Mouse (Mus musculus): ENCODE data around the gene Mctp2.

DNA sequence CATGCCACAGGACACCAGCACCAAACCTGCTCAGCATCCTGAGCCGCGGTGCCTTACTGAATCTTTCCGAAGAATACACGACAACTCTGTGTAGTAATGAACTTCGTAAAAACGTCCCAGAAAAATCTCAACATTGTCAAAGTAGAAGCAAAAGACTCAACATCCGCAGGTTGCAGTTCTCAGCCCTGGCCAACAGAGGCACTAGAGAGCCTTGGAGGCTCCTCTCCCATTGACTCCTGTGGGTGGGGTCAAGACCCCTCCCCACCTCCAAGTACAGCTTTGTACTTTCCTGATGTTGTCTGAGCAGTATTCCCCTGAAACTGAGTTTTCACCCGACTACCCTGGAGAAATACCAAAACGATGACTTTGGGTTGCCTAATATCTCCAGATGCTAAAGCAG is 65.1 kb downstream of the Mctp2 start:
- TF ChIP-seq CTCF (IDR thresholded peaks at IDR 0.05 in 2 of 3, conservative IDR thresholded peaks at IDR 0.05 in 1 of 3; ENCODE audit: control insufficient read depth in 1 of 3, insufficient read depth in 1 of 3, low read depth in 2 of 3, low read length in 3 of 3, poor library complexity in 1 of 3, severe bottlenecking in 1 of 3) (peak; percentile 8 to 38 (median 12); a peak in 3 of 6 replicates), SIN3A (IDR thresholded peaks at IDR 0.05; ENCODE audit: low read length) (no peak), KAT2A (conservative IDR thresholded peaks at IDR 0.05; ENCODE audit: low read depth, low read length) (no peak), BHLHE40 (IDR thresholded peaks at IDR 0.05; ENCODE audit: borderline replicate concordance, low read depth, low read length) (no peak), POLR2A (IDR thresholded peaks at IDR 0.05; ENCODE audit: control insufficient read depth in 1 of 2, insufficient read depth in 1 of 2, low read depth in 1 of 2, low read length in 2 of 2, poor library complexity in 1 of 2) (no peak)
